Comparison of ENCODE assay signal across 8 mouse cellular contexts in the genomic region with DNA sequence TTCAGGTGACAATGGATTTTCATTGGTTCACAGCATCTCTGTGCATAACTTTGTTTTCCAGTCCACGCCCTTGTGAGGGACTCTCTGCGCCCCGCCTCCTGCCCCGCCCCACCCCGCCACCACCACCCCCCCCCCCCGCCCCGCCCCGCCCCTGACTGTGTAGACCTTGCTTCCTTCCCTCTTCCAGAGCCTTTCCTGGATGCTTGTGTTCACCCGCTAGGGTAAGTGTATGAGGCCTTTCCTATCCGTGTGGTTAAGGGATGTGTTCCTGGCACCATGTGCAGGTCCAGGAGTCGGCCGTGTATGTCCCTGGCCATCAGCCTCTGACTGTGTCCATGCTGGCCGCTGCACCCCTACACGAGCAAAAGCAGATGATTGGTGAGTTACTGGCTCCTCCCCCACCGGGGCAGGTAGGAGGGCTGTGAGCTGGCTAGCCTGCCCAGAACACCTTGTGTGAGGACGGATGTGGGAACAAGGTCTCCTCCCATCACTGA. TPM values are rescaled to one million over a fixed set of nuclear protein-coding genes. Genes with fewer than 3 reads are reported as not detected.
DNase-seq lines count a peak whose midpoint lies in the region; ATAC-seq lines count a peak whose summit lies in the region.

No protein-coding gene starts in this region.

- no peak overlapping the region for H3K27ac ChIP-seq in forebrain, embryonic 14.5 days (ENCODE audit: low read depth, low read length)
- H3K27ac ChIP-seq in lung, embryonic 16.5 days (ENCODE audit: low read length): no peak overlapping the region

- peaks cover 12% of the 10 kb centered on the region for H3K36me3 ChIP-seq in forebrain, embryonic 14.5 days (ENCODE audit: control insufficient read depth, insufficient read depth, low read length)
- H3K36me3 ChIP-seq in lung, embryonic 16.5 days (ENCODE audit: control insufficient read depth, insufficient read depth, low read length): no peaks in the 10 kb centered on the region

- H3K9me3 ChIP-seq in forebrain, embryonic 14.5 days (replicated peaks; ENCODE audit: control insufficient read depth, low read length): no peaks in the 10 kb centered on the region
- no peaks in the 10 kb centered on the region for H3K9me3 ChIP-seq in lung, embryonic 16.5 days (ENCODE audit: control insufficient read depth, low read length)

- DNase-seq in ES-CJ7 (ENCODE audit: low read depth, low spot score): peak; percentile 30
- peak; percentile 26 for DNase-seq in c-Kit-positive CD71-positive TER-119-positive erythroid progenitor cells, embryonic 14.5 days (ENCODE audit: low spot score)
- DNase-seq in forebrain, embryonic 14.5 days (ENCODE audit: low spot score): peak; percentile 10
- DNase-seq in kidney, adult 8-10 months: peak; percentile 38 to 49
- DNase-seq in retina, postnatal 1 day: peak; percentile 41
- DNase-seq in left cerebral cortex, postnatal 25 days (ENCODE audit: low spot score in 2 of 2): no peak
- no peak for DNase-seq in gastrocnemius, postnatal 36 days

- peak overlapping the region; percentile 45 for H3K4me2 ChIP-seq in forebrain, embryonic 14.5 days (ENCODE audit: low read length)
- peak overlapping the region; percentile 42 for H3K4me2 ChIP-seq in lung, embryonic 16.5 days (ENCODE audit: low read depth, low read length)

- no peaks in the 10 kb centered on the region for H3K4me1 ChIP-seq in forebrain, embryonic 14.5 days (ENCODE audit: control insufficient read depth, insufficient read depth, low read length)
- 0 out of 2 replicates have a peak, but pooled peaks cover 2% of the 10 kb centered on the region for H3K4me1 ChIP-seq in lung, embryonic 16.5 days (replicated peaks; ENCODE audit: control insufficient read depth, insufficient read depth, low read length)

- H3K4me3 ChIP-seq in forebrain, embryonic 14.5 days (ENCODE audit: low read depth, low read length): peak overlapping the region; percentile 14; the same call in 1 of the 2 replicates
- H3K4me3 ChIP-seq in lung, embryonic 16.5 days (ENCODE audit: low read length): peak overlapping the region; percentile 30

- 0 out of 2 replicates have a peak overlapping the region, but pooled peaks have one; percentile 37 for H3K9ac ChIP-seq in forebrain, embryonic 14.5 days (ENCODE audit: low read length)
- no peak overlapping the region for H3K9ac ChIP-seq in lung, embryonic 16.5 days (ENCODE audit: low read length)

- WGBS in forebrain, embryonic 14.5 days: 3% methylated on average over 13 of the region's 16 CpGs
- WGBS in lung, embryonic 16.5 days: 1% methylated on average over 11 of the region's 16 CpGs

- no peaks in the 10 kb centered on the region for H3K27me3 ChIP-seq in forebrain, embryonic 14.5 days (replicated peaks; ENCODE audit: control insufficient read depth, insufficient read depth, low read length)
- H3K27me3 ChIP-seq in lung, embryonic 16.5 days (ENCODE audit: control insufficient read depth, insufficient read depth, low read depth, low read length): no peaks in the 10 kb centered on the region

- ATAC-seq in forebrain, embryonic 14.5 days: peak; percentile 57; the same call in 1 of the 2 replicates
- peak; percentile 72 for ATAC-seq in lung, embryonic 16.5 days (ENCODE audit: low read depth)

- intact Hi-C loops in left cerebral cortex, postnatal 25 days (cut with DNase I): no loop called here
- intact Hi-C loops in gastrocnemius, postnatal 36 days (cut with DNase I): no loop called here

RNA-seq across cellular contexts. Expression of a gene that starts 22.0 kb away (rescaled TPM):
- 2.1 and 2.6 TPM in 2 replicates for polyA plus RNA-seq in forebrain, embryonic 14.5 days (2014; fragmentation: Nextera tagmentation; extraction: Ambion mirVana)
- 0.74 and 0.77 TPM in 2 replicates for polyA plus RNA-seq in lung, embryonic 16.5 days (2015; fragmentation: Nextera tagmentation; extraction: Ambion mirVana)
- under 1 TPM in 1 of 2 experiments, not detected in 1; 0.71 TPM for total RNA-seq in left cerebral cortex, postnatal 25 days (2021)
- under 1 TPM in 1 of 2 experiments, not detected in 1; 0.54 TPM for total RNA-seq in gastrocnemius, postnatal 36 days (2021)

RNA-seq across cellular contexts. Expression of a gene that starts 22.9 kb away (rescaled TPM):
- 36.2 and 39.5 TPM in 2 replicates for polyA plus RNA-seq in forebrain, embryonic 14.5 days (2014; fragmentation: Nextera tagmentation; extraction: Ambion mirVana)
- polyA plus RNA-seq in lung, embryonic 16.5 days (2015; fragmentation: Nextera tagmentation; extraction: Ambion mirVana): 22.3 and 31.5 TPM in 2 replicates
- 10 to 100 TPM; 37.4 to 45.4 TPM for total RNA-seq in left cerebral cortex, postnatal 25 days (2021)
- 1 to 10 TPM; 6.1 to 9.8 TPM for total RNA-seq in gastrocnemius, postnatal 36 days (2021)

RNA-seq across cellular contexts. Expression of a gene that starts 23.7 kb away (rescaled TPM):
- 53.1 and 60.3 TPM in 2 replicates for polyA plus RNA-seq in forebrain, embryonic 14.5 days (2014; fragmentation: Nextera tagmentation; extraction: Ambion mirVana)
- 51.3 and 54.2 TPM in 2 replicates for polyA plus RNA-seq in lung, embryonic 16.5 days (2015; fragmentation: Nextera tagmentation; extraction: Ambion mirVana)
- 10 to 100 TPM; 62.5 to 65.0 TPM for total RNA-seq in left cerebral cortex, postnatal 25 days (2021)
- 10 to 100 TPM; 10.4 to 11.4 TPM for total RNA-seq in gastrocnemius, postnatal 36 days (2021)

RNA-seq across cellular contexts. Expression of a gene that starts 52.5 kb away (rescaled TPM):
- 305 and 380 TPM in 2 replicates for polyA plus RNA-seq in forebrain, embryonic 14.5 days (2014; fragmentation: Nextera tagmentation; extraction: Ambion mirVana)
- polyA plus RNA-seq in lung, embryonic 16.5 days (2015; fragmentation: Nextera tagmentation; extraction: Ambion mirVana): 294 and 308 TPM in 2 replicates
- 100 to 1,000 TPM; 445 to 487 TPM for total RNA-seq in left cerebral cortex, postnatal 25 days (2021)
- 10 to 100 TPM; 34.7 to 37.9 TPM for total RNA-seq in gastrocnemius, postnatal 36 days (2021)

Comparison
In these comparisons a context has a peak if more than half of its experiments do, and no peak if none do; other contexts are left out.
1. DNase-seq: peak in ES-CJ7 (single experiment), c-Kit-positive CD71-positive TER-119-positive erythroid progenitor cells, embryonic 14.5 days (single experiment), forebrain, embryonic 14.5 days (single experiment), kidney, adult 8-10 months (2 of 2) and retina, postnatal 1 day (single experiment); none in left cerebral cortex, postnatal 25 days (0 of 2) and gastrocnemius, postnatal 36 days (0 of 2).
2. RNA of a gene that starts 23.7 kb away (total RNA-seq): 62.5 to 65.0 TPM in left cerebral cortex, postnatal 25 days; 10.4 to 11.4 TPM in gastrocnemius, postnatal 36 days; every median in the first group is over 4 times any median in the second.